Mouse (Mus musculus): ENCODE results near the gene Ddah1. TPM values are rescaled to one million over a fixed set of nuclear protein-coding genes. Genes with fewer than 3 reads are reported as not detected.

The Ddah1 gene
- polyA plus RNA-seq, 1 experiment from 2014 or later = 38.8 TPM

DNA sequence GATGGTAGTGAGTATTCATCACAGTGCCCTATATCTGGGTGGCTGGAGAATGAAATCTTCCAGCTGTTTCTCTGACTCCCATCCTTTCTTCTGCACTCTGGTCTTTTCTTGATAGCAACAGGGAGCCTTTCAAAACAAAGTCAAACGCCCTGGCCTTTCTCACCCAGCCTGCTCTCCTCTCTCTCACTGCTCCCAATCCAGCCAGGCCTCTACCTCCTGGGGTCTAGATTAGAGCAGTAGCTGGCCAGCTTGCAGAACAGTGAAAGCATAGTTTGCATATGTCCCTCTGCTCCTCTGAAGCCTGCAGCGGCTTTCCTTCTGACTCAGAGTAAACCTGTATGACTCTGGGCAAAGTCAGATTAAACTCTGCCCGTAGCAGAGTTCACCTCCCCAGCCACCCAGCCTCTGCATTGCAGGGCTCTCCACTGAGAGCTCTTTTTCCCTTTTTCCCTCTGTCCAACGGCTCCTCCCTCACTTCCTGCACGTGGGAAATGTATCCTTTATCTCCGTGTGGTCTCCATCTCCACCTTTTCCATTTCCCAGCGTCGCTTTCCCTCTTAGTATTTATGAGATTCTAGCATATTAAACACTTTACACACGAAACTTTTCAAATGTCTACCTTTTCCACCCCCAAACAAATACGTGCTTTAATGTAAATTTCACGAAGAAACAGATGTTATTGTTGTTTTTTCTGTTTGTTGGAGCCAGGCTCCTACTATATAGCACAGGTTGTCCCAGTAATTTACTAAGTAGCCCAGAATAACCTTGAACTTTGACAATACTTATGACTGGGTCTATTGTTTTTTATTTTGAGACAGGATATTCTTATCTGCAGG lies 163.8 kb downstream of the Ddah1 start, which contains the start of gene Bcl10:
Bcl10 (plus strand) TSS at position 786 of the 836 bp plus-strand sequence.
- Histone ChIP-seq H3K4me2 (replicated peaks) (peak within 1 kb of the TSS; percentile 50), H3K4me1 (peaks cover 17% of the 10 kb centered on the region), H3K36me3 (no peaks in the 10 kb centered on the region), H3K27me3 (no peaks in the 10 kb centered on the region), H3K9ac (no peak within 1 kb of the TSS), H3K27ac (peak within 1 kb of the TSS; percentile 86), H3K9me3 (no peaks in the 10 kb centered on the region), H3K4me3 (peak within 1 kb of the TSS; percentile 89)
- WGBS = 26% methylated on average over 11 of the region's 11 CpGs
- ATAC-seq (ENCODE audit: insufficient number of reproducible peaks, insufficient read depth, low FRiP score, low TSS enrichment) = no peak

GRCm38 (mm10) chr3:145922971-145923370 lies 164.5 kb downstream of the Ddah1 start:
- Histone ChIP-seq H3K4me1 (peaks cover 17% of the 10 kb centered on the region), H3K9me3 (no peaks in the 10 kb centered on the region), H3K4me2 (replicated peaks) (no peak overlapping the region), H3K27ac (no peak overlapping the region), H3K27me3 (no peaks in the 10 kb centered on the region), H3K9ac (no peak overlapping the region), H3K4me3 (no peak overlapping the region), H3K36me3 (peaks cover 5% of the 10 kb centered on the region; the same call in 1 of the 2 replicates)
- WGBS = 61% methylated on average over 3 of the region's 3 CpGs
- no peak for ATAC-seq (ENCODE audit: insufficient number of reproducible peaks, insufficient read depth, low FRiP score, low TSS enrichment)

GRCm38 (mm10) chr3:145923874-145924577 lies 165.6 kb downstream of the Ddah1 start:
- peak overlapping the region; percentile 95 for H3K27ac ChIP-seq
- H3K4me1 ChIP-seq = peaks cover 17% of the 10 kb centered on the region
- under 1% methylated on average over 58 of the region's 58 CpGs for WGBS
- peaks cover 6% of the 10 kb centered on the region; the same call in 1 of the 2 replicates for H3K36me3 ChIP-seq
- peak overlapping the region; percentile 56 for H3K4me2 ChIP-seq (replicated peaks)
- H3K4me3 ChIP-seq = peak overlapping the region; percentile 89
- ATAC-seq (ENCODE audit: insufficient number of reproducible peaks, insufficient read depth, low FRiP score, low TSS enrichment) = peak; percentile 99
- H3K9me3 ChIP-seq = no peaks in the 10 kb centered on the region
- no peaks in the 10 kb centered on the region for H3K27me3 ChIP-seq
- peak overlapping the region; percentile 88 for H3K9ac ChIP-seq

- no peaks in the 10 kb centered on the region for H3K9me3 ChIP-seq
- ATAC-seq (ENCODE audit: insufficient number of reproducible peaks, insufficient read depth, low FRiP score, low TSS enrichment) = 0 out of 2 replicates have a peak, but pooled peaks have one; percentile 1
- peaks cover 6% of the 10 kb centered on the region; the same call in 1 of the 2 replicates for H3K36me3 ChIP-seq
- peak overlapping the region; percentile 56 for H3K4me2 ChIP-seq (replicated peaks)
- WGBS = 5% methylated on average over 39 of the region's 39 CpGs
- peak overlapping the region; percentile 89 for H3K4me3 ChIP-seq
- H3K9ac ChIP-seq = peak overlapping the region; percentile 88
- H3K27ac ChIP-seq = peak overlapping the region; percentile 95
- no peaks in the 10 kb centered on the region for H3K27me3 ChIP-seq
- peaks cover 19% of the 10 kb centered on the region for H3K4me1 ChIP-seq
Observed at GRCm38 (mm10) chr3:145924649-145925337, 166.3 kb downstream of the Ddah1 start.

GRCm38 (mm10) chr3:145925506-145925905 lies 167.0 kb downstream of the Ddah1 start:
- WGBS = 70% methylated on average over 5 of the region's 5 CpGs
- H3K9me3 ChIP-seq = no peaks in the 10 kb centered on the region

DNA sequence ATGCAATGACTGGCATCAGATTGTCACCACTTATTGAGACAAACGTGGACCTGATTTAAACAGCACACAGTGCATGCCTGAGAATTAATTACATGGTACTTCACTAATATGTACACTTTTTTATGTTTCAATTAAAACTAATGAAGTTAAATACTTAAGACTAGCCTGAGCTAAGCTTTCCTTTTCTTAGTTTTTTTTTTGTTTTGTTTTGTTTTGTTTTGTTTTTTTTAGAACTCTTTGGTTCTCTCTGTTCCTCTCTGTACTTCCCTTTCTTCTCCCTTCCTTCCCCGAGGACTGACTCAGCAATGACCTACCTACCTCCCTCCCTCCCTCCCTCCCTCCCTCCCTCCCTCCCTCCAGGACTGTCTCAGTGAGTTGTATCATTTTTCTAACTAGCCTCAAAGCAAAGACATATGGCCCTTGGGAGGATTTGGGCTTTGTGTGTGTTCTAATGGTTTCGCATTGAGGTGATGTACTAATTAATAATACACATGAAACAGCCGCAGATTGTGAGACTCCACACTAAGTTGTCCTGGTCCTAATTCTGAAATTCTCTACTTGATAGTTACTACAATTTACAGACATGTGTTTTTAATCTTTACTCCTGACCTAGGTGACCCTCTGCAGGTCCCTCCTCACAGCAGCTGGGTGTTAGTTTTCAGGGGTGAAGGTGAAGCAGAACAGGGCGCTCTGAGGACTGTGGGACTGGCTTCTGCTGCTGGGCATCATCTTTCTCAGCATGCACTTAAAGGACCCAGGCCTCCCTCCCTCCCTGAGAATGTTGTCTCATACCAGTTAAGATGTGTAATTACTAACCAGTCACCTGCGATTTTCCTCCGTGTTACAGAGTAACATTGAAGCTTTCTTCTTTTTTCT lies 171.3 kb downstream of the Ddah1 start:
- Histone ChIP-seq H3K4me3 (no peak overlapping the region), H3K9me3 (no peaks in the 10 kb centered on the region), H3K27me3 (no peaks in the 10 kb centered on the region), H3K4me2 (replicated peaks) (no peak overlapping the region), H3K36me3 (peaks cover 29% of the 10 kb centered on the region), H3K27ac (no peak overlapping the region), H3K4me1 (peaks cover 19% of the 10 kb centered on the region), H3K9ac (no peak overlapping the region)
- WGBS = 20% methylated on average over 7 of the region's 7 CpGs
- ATAC-seq (ENCODE audit: insufficient number of reproducible peaks, insufficient read depth, low FRiP score, low TSS enrichment) = no peak

More at GRCm38 (mm10) chr3:145925506-145925905, 167.0 kb downstream of the Ddah1 start:
- peaks cover 21% of the 10 kb centered on the region for H3K4me1 ChIP-seq
- peak overlapping the region; percentile 89 for H3K4me3 ChIP-seq
- 0 out of 2 replicates have a peak overlapping the region, but pooled peaks have one; percentile 15 for H3K9ac ChIP-seq
- peak overlapping the region; percentile 56 for H3K4me2 ChIP-seq (replicated peaks)
- peaks cover 6% of the 10 kb centered on the region; the same call in 1 of the 2 replicates for H3K36me3 ChIP-seq
- no peaks in the 10 kb centered on the region for H3K27me3 ChIP-seq
- ATAC-seq (ENCODE audit: insufficient number of reproducible peaks, insufficient read depth, low FRiP score, low TSS enrichment) = no peak
- H3K27ac ChIP-seq = no peak overlapping the region

- 87% methylated on average over 9 of the region's 9 CpGs for WGBS
Observed at GRCm38 (mm10) chr3:145933845-145934244, 175.4 kb downstream of the Ddah1 start.

GRCm38 (mm10) chr3:145937505-145938404 lies 179.3 kb downstream of the Ddah1 start, which contains the start of gene 2410004B18Rik:
TSS of gene 2410004B18Rik (plus strand) at chr3:145938014.
- WGBS = 2% methylated on average over 62 of the region's 70 CpGs
- peak within 1 kb of the TSS; percentile 92 for H3K4me3 ChIP-seq
- H3K36me3 ChIP-seq = peaks cover 27% of the 10 kb centered on the region
- H3K4me1 ChIP-seq = peaks cover 16% of the 10 kb centered on the region
- peak; percentile 79 for ATAC-seq (ENCODE audit: insufficient number of reproducible peaks, insufficient read depth, low FRiP score, low TSS enrichment)
- peak within 1 kb of the TSS; percentile 72 for H3K4me2 ChIP-seq (replicated peaks)
- H3K9me3 ChIP-seq = no peaks in the 10 kb centered on the region
- H3K27ac ChIP-seq = peak within 1 kb of the TSS; percentile 66
- H3K27me3 ChIP-seq = no peaks in the 10 kb centered on the region
- peak within 1 kb of the TSS; percentile 94 for H3K9ac ChIP-seq

More at GRCm38 (mm10) chr3:145933845-145934244, 175.4 kb downstream of the Ddah1 start:
- Histone ChIP-seq H3K27me3 (no peaks in the 10 kb centered on the region), H3K36me3 (peaks cover 24% of the 10 kb centered on the region), H3K4me2 (replicated peaks) (no peak overlapping the region), H3K4me1 (peaks cover 7% of the 10 kb centered on the region), H3K9me3 (no peaks in the 10 kb centered on the region), H3K9ac (no peak overlapping the region), H3K27ac (no peak overlapping the region), H3K4me3 (no peak overlapping the region)
- ATAC-seq (ENCODE audit: insufficient number of reproducible peaks, insufficient read depth, low FRiP score, low TSS enrichment) = no peak

GRCm38 (mm10) chr3:145938405-145939349 lies 180.2 kb downstream of the Ddah1 start:
- H3K9me3 ChIP-seq = no peaks in the 10 kb centered on the region
- no peaks in the 10 kb centered on the region for H3K27me3 ChIP-seq
- no peak for ATAC-seq (ENCODE audit: insufficient number of reproducible peaks, insufficient read depth, low FRiP score, low TSS enrichment)
- H3K36me3 ChIP-seq = peaks cover 28% of the 10 kb centered on the region
- H3K4me1 ChIP-seq = peaks cover 16% of the 10 kb centered on the region
- peak overlapping the region; percentile 92 for H3K4me3 ChIP-seq
- peak overlapping the region; percentile 94 for H3K9ac ChIP-seq
- peak overlapping the region; percentile 66; the same call in 1 of the 2 replicates for H3K27ac ChIP-seq
- 19% methylated on average over 47 of the region's 50 CpGs for WGBS
- peak overlapping the region; percentile 72 for H3K4me2 ChIP-seq (replicated peaks)
